Mouse (Mus musculus) kidney, embryonic 14.5 days (tissue): ENCODE measurements around the gene Ttyh3. TPM values are rescaled to one million over a fixed set of nuclear protein-coding genes. Genes with fewer than 3 reads are reported as not detected.

ENCODE experiments used
- polyA plus RNA-seq: library from polyadenylated mRNA; unstranded; fragments of >200 nt; fragmentation: Nextera tagmentation; extraction: Ambion mirVana; gene quantifications from 2 replicates; pipeline ENCODE4 v1.2.1, GENCODE M21; 2014

Ttyh3 gene
- polyA plus RNA-seq, 1 experiment from 2014 or later, result 48.5 TPM

Other genes with a start within 250 kb of the Ttyh3 start
- 139 and 188 TPM in 2 replicates for gene Eif3b, start 229.7 kb downstream of the Ttyh3 start, polyA plus RNA-seq
- not detected in 2 replicates for gene Gm4869, start 203.4 kb downstream of the Ttyh3 start, polyA plus RNA-seq
- gene Chst12, start 143.5 kb downstream of the Ttyh3 start, polyA plus RNA-seq, result 13.3 and 17.5 TPM in 2 replicates
- gene Grifin, start 84.0 kb downstream of the Ttyh3 start, polyA plus RNA-seq, result 0.34 TPM in 1 of 2 replicates, not detected in the other
- 32.2 and 39.0 TPM in 2 replicates for gene Lfng, start 41.7 kb downstream of the Ttyh3 start, polyA plus RNA-seq
- gene Iqce, start 53.3 kb upstream of the Ttyh3 start, polyA plus RNA-seq, result 19.4 and 26.8 TPM in 2 replicates
- 12.0 and 14.6 TPM in 2 replicates for gene Brat1, start 56.0 kb upstream of the Ttyh3 start, polyA plus RNA-seq
- gene Amz1, start 75.1 kb upstream of the Ttyh3 start, polyA plus RNA-seq, result 1.1 and 1.5 TPM in 2 replicates
- 20.4 and 22.1 TPM in 2 replicates for gene Gna12, start 181.4 kb upstream of the Ttyh3 start, polyA plus RNA-seq